Mouse (Mus musculus) urinary bladder, postnatal 36 days (tissue): ENCODE measurements around the gene Ssr1.

ENCODE experiments used
- DNase-seq, 2 experiments: peaks; one replicate each; pipeline ENCODE4 v3.0.0; 2022; ENCODE audit warnings: low spot score in 2 of 2, mixed read lengths in 1 of 2

Ssr1 gene

GRCm38 (mm10) chr13:37918336-37919261 lies 75.4 kb downstream of the Ssr1 start:
- no peak for DNase-seq
